Mouse (Mus musculus): ENCODE measurements around the gene Lcn11.
"Not testable (repeated sequence)": the region's sequence is repeated elsewhere in the genome, so short reads cannot be mapped to it uniquely, and the experiment has no call there.

Gene Lcn11

DNA sequence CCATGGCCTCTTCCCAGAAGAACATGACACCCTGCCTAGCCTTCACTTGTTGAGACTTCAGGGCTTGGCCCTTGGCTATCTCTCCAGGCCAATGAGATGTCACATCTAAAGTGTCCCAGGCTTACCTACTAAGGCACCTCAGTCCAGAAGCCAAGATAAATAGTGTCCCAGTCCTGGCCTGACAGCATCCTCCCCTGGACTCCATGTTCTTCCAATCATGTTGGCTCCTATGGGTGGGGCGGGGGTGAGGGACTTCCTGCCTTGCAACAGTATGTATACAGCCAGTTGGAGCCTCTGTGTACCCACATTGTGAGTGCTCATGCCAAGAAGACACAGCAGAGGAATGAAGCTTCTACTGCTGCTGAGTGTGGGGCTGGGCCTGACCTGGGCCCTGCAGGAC, at the start of gene Lcn11:
TSS of gene Lcn11 (plus strand) at position 301 of the 400 bp plus-strand sequence.
- DNase-seq (ENCODE audit: low spot score), result no peak

DNA sequence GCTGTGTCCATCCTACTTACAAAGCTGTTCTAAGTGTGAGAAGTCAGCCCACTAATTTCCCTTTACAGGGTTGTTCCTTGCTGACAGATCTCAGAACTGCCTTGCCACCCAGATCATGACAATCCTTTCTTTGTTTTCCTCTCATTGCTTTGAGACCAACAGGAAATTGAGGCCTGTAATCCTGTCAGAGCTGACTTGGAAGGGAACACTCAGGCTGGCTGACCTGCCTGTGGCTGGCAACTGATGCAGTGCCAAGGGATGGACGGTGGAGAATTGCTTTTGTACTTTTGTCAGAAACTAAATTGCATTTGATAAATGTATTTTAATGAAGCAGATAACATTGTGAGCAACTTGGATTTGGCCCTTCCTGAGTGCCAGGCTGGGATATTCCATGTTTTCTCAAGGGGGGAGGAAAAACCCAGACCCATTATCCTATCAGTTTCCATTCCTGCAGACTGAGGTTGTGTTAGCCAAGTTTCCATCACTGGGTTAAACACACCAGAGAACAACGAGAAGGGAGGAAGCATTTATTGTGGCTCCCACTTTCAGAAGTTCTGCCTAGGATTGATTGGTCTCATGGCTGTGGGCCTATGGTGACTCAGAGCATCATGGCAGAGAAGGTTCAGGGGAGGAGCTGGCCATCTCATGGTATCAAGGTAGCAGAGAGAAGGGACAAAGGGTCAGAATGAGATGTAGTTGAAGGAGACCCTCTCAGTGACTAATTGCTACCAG, 43.5 kb upstream of the Lcn11 start:
- DNase-seq (ENCODE audit: low spot score), result no peak

DNA sequence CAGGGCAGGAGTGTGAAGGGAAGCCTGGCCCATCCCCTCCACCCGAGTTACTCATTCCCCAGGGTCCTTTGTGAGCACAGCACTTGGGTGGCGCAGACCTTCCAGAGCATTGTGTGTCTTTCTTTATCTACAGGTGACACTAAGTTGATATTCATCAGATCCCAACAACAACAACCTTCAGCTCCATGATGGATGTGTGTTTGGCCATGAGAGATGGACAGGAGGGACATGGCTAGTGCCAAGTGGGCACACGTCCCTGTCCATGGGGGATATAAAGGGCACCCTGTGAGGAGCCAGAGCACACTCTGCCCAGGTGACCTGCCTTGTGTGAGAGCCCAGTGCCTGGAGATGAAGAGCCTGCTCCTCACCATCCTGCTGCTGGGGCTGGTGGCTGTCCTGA, 40.1 kb upstream of the Lcn11 start, which contains the start of gene Obp2b:
TSS of gene Obp2b (plus strand) at position 301 of the 400 bp plus-strand sequence.
- DNase-seq (ENCODE audit: low spot score), result not testable (repeated sequence)

DNA sequence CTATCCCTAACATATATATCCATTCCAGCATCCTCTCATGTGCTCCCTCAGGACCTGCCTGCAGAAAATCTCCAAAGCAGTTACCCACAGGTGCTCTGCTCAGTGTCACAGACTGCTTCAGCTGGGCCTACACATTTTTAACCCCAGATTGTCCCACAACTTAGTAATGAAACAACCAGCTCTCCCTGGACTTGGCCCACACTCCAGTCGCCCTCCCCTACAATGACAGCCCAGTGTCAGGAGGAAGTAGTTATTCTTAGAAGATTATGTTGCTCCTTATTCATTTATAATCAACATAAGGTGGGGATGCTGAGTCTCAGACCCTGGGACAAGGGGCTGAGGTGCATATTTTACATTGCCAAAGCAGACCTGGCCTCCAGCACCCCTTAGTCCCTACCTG, 35.1 kb upstream of the Lcn11 start:
- DNase-seq (ENCODE audit: low spot score), result no peak

DNA sequence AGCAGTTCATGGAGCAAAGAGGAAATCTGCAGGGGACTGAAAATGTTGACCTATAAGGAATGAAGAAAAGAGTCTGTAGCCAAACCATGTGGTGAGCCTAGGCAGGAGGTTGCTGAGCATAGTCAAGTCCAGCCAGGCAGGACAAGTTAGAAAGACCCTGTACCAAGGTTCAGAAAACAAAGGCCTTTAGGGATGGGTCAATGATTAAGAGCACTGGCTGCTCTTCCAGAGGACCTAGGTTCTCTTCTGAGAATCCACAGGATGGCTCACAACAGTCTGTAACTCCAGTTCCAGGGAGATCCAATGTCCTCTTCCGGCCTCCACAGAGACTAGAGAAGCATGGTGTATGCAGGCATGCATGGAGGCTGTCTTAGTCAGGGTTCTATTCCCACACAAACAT, 22.6 kb upstream of the Lcn11 start:
- DNase-seq (ENCODE audit: low spot score), result no peak

DNA sequence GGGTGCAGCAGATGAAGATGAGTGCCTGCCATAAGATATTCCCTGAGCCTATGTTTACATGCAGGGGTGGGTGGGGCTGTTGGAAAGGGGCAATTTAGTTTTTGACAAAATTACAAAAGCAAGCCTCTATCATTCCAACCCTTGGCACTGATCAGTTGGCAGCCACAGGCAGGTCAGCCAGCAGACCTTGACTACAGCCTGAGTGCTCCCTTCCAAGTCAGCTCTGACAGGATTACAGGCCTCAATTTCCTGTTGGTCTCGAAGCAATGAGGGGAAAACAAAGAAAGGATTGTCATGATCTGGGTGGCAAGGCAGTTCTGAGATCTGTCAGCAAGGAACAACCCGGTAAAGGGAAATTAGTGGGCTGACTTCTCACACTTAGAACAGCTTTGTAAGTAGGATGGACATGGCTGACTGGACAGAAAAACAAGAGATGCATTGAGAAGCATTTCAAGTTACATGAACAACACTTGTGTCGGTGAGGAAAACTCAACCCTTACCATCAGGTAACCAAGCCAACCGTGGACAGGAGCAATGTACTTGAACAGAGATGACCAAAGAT, 18.7 kb upstream of the Lcn11 start:
- no peak for DNase-seq (ENCODE audit: low spot score)

DNA sequence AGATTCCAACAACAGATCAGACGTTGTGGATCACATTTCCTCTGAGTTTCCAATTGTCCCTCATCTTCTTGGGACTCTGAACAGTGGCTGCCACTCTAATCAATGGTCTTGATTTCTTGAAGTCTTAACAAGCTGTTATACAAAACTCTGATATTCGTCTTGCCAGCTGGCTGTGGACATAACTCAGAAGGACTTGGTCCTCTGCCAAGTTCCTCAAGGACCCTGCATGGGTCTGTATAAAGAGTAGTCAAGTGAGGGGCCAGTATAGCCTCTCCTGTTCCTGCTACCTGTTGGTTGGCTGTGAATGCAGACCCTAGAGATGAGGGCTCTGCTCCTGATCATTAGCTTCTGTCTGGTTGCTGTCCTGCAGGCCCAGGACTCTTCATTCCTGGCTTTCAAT, 11.5 kb upstream of the Lcn11 start, which contains the start of gene Lcn3:
TSS of gene Lcn3 (plus strand) at position 301 of the 400 bp plus-strand sequence.
- DNase-seq (ENCODE audit: low spot score), result no peak

DNA sequence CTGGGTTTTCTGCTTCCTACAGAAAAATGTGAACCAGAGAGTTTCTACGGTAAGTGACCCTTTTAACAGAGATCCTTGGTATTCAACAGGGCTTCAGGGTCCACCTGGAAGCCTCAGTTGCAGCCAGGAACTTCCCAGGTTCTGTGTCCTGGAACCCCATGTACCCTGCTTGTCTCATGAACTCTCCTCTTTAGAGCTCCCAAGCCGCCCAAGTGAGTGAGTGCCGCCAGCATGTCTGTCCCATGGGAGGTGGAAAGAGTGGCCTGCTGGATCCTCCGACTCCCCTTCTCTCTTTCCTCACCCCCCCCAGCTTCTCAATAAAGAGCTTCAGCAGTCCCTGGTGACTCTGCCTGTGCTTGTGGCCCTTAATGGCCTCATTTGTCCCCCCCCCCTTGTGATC, 9.1 kb upstream of the Lcn11 start:
- DNase-seq (ENCODE audit: low spot score), result no peak

DNA sequence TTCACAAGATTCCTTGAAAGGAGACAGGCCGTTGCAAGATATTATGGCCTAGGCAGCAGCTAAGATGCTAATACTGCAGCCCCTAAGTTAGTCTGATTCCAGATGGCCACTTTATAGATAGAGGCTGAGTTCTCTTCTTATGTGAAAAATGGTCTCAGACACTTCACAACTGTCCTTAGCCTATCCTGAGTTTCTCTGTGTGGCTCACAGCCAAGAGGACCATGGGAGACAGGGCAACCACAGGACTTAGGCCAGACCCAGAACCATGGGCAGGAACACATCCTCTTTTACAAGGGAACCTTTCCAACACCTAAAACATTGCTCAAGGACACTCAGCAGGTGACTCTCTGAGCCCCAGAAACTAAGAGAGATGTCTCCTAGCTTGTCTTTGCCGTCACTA, 3.3 kb upstream of the Lcn11 start:
- DNase-seq (ENCODE audit: low spot score), result no peak

DNA sequence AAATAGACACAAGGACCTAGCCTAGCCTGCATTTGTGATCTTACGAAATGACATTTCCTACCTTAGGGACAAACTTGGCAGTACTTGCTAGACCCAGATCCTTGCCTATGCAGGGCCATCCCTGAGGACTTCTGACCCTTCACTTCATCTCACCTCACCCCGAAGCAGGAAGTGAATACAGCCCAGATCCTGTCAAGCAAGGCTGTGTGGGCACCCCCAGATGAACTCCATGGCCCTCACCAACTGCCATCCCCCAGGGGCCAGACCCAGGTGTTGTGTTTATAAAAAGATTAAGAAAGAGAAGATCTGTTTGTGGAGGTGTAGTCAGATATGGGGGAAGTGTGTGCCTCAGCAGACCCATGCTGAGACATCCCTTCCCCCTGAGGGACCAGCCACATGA, 2.2 kb upstream of the Lcn11 start:
- no peak for DNase-seq (ENCODE audit: low spot score)

DNA sequence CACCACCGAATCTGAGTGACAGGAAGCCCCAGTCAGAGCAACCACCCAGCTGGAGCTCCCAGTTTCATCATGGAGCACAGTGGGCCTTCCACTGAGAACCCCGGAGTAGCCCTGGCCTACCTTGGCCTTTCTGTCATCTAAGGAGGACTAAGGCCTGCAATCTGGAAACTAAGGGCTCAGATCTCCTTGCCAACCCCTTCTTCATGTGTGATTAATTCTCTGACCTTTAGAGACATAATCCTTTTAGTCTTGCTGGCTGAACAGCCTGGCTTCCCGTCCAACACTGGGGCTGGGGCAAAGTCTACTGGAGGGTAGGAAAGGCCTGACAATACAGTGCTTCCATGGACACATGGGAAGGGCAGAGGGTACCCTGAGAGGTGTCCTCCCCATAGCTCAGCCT, 826 bp upstream of the Lcn11 start:
- no peak for DNase-seq (ENCODE audit: low spot score)

DNA sequence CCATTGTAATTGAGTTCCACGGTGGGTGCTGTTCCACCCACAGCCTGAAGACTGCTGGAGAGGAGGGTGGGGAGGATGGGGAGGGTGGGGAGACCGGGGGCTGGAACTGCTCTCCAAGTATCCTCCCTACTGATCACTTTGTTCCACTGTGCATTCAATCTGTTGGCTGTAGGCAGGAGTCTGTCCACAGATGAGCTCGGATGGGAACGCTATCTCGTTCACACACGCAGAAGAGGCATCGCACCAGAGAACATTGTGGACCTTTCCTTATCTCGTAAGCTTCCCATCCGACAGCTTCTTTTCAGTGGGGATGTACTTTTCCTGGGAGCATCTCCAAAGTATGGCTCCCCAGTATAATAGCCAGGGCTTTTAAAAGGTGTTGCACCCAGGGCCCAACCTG, 2.3 kb downstream of the Lcn11 start:
- no peak for DNase-seq (ENCODE audit: low spot score)

DNA sequence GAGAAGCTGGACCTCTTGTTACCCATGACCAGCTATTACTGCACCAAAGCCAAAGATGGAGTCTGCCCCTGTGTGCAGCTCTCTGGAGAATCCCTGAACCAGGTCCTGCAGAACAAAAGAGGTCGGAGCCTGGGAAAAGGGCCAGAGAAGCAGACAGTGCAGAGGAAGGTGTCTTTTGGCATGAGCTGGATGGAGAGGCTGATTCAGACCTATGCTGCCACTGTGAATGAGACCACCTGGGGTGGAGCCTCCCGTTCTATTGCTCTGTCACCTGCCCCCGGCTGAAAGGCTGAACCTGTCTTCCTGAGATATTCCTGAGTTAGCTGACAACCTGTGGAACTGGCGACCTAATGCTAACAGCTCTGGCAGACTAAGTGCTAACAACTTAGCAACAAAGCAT, 4.1 kb downstream of the Lcn11 start:
- no peak for DNase-seq (ENCODE audit: low spot score)

DNA sequence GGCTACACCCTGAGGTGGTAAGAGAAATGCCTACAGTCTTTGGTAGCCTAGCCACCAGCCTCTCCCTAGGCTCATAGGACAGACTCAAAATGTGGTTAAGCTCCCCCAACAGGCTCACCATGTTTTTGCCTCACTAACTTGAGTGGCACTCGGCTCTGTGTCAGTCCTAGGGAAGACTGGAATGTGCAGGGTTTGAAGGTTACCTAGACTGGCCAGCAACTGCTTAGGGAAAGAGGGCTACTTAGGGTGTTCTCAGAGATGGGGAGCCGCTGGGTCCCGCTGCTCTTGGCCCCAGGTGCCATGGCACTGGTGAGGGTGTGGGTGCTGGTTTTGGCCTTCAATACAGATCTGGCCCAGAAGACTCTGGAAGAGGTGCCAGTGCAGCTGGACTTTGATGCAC, 5.1 kb downstream of the Lcn11 start, which contains the start of gene Gm13539:
TSS of gene Gm13539 (plus strand) at position 301 of the 400 bp plus-strand sequence.
- no peak for DNase-seq (ENCODE audit: low spot score)

DNA sequence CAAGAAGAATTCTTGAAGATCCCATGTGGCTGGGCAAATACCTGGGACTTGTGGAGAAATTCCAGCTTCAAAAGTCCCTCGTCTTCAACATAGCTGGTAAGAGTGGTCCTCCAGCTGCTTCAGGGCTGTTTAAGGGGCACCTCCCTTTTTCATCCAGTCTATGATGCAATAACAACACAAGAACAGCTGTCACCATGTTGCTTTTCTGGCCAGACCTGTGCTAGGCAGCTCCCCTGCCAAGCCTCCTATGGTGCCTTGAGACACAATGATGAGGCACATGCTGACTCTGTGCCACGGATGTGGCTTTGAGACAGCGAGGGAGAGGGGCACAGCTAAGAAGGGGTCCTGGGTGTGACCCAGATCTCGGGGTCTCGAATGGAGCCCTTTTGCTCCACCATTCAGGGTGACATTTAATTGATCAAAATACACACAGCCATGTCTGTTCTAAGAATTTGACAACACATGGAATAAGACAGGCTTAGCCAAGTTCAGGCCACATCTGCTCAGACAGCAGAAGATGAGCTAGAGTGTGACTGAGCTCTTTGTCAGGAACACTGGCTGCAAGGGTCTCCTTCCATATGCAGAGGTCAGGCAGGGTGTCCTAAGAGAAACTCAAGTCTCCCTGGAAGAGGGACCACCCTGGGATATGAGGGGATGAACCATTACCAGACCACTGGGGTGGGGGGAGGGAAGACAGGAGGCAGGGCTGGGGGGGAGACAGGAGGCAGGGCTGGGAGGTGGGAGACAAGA, 8.9 kb downstream of the Lcn11 start:
- DNase-seq (ENCODE audit: low spot score), result no peak

DNA sequence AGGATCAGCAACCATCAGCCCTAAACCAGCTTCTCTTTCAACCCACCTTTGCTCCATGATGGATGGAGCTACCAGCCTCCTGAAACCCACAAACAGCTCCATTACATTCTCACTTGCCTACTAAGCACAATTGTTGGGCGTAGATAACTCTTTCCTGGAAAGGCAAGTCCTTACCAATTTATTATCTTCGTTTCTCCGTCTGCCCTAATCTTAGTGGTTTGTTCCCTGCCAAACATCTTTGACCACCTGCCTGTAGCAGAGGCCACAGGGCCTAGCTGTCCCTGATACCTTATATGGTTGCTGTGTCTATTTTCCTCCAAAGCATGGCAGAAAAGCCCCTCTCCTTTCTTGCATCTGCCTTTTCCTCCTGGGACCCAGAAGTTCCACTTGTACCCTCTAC, 12.3 kb downstream of the Lcn11 start:
- DNase-seq (ENCODE audit: low spot score), result no peak

DNA sequence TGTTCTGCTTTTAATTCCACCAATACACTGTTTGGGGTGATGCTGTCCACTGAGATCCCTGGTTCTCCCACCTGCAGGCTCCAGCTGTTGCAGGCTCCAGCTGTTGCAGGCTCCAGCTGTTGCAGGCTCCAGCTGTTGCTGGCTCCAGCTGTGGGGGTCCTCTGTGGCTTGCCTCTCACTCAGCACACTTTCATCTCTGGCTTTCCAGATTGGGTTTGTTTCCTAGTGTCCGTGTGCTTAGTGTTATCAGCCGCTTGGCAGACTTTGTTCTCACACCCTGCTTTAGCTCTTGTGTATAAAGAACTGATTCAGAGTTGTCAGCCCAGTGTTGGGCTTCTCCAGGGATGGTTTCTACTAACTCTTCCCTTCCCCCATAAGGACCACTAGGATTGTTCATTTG, 20.8 kb downstream of the Lcn11 start:
- DNase-seq (ENCODE audit: low spot score), result no peak

DNA sequence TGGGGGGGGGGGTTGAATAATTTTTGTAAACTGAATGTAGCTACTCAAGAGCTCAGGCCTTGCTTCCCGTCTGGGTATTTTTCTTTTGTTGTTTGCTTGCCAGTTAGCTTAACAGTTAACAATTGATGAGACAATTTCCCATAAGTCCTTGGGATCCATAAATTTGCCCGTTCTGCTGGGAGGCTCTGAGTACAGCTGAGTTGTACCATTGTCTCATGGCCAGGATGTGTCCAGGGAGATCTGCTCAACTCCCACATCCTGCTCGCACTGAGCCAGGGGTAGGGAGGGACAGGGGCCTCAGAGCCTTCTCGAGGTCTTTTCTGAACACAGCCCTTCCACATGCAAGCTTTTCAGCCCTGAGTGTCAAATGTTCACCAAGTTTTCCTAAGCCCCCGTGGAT, 21.2 kb downstream of the Lcn11 start:
- DNase-seq (ENCODE audit: low spot score), result no peak

DNA sequence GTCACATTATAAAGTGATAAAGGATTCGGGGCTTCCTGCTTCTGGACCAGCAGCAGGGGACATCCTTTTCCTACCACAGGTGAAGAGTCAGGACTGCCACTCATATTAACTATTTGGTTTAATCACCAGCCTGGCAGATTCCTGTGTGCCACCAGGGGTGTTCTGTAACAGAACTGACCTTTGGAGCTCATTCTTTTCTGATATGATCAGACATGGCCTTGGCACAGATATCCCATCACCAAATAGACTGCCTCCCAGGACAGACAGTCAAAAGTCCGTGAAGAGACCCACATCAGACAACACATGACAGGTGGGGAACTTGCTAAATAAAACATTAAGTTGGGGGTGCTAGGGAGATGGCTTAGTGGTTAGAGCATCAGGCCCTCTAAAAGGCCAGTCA, 34.9 kb downstream of the Lcn11 start:
- DNase-seq (ENCODE audit: low spot score), result no peak

DNA sequence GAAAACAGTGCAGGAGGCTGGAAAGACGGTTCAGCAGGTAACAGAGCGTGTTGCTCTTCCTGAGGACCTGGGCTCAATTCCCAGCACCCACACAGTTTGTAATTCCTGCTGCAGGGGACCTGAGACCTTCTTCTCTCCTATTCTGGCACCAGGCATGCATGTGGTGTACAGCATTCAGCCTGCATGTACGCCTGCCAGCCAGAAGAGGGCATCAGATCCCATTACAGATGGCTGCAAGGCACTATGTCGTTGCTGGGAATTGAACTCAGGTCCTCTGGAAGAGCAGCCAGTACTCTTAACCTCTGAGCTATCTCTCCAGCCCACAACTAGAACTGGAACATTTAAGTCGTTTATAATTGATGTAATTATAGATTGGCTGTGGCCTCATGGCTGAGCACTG, 36.5 kb downstream of the Lcn11 start:
- no peak for DNase-seq (ENCODE audit: low spot score)

DNA sequence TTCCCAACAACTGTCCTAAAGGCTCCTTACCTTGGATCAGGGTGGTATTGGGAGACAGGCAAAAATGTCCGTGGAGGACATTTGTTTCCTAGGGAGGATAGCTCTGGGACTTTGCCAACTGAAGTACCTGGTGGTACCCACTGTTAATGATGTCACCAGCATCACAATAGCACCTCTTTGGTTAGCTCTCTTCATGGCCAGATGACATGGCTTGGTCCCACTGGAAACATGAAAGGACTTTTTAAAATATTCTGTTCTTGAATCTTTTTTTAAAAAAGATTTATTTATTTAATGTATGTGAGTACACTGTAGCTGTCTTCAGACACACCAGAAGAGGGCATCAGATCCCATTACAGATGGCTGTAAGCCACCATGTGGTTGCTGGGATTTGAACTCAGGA, 38.9 kb downstream of the Lcn11 start, which contains the start of gene Glt6d1:
TSS of gene Glt6d1 (minus strand) at position 101 of the 400 bp plus-strand sequence.
- not testable (repeated sequence) for DNase-seq (ENCODE audit: low spot score)

DNA sequence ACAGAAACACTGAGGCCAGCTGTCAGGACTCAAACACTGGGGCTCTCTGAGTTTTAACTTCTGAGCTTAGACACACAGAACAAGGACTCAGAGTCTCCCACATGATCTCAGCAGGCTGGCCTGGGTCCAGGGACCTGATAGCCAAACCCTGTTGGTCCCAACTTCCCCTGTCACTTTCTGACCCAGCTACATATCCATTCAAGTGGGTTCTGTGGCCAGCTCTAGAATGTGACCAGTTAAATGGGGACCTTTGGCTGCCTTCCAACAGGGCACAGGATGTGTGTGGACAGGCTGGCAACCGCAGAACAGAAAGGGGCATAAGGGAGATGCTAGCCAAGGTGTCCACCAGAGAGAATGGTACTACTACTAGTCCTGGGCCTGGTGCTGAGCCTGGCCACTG, 46.0 kb downstream of the Lcn11 start, which contains the start of gene Lcn9:
TSS of gene Lcn9 (plus strand) at position 348 of the 400 bp plus-strand sequence.
- DNase-seq (ENCODE audit: low spot score), result no peak

DNA sequence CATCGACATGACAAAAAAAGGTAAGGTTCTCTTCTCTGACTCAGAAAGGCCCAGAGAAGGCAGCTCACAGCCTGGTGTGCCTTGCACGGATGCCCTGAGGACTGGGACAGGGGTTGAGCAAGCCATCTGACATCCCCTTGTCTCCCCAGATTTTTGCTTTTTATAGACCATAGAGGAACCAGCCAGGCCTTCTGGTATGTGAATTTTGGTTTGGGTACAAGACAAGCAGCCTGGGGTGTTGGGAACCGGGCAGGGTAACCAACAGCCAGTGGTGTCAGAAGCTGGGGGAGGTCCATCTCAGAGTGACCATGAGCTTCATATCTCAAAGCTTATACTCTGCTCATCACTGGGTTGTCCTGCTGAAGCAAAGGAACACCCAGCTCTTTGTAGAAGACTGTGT, 47.9 kb downstream of the Lcn11 start:
- DNase-seq (ENCODE audit: low spot score), result no peak
